Mouse (Mus musculus): ENCODE measurements at regions not wholly inside any gene's neighbourhood (a gene's known extent, or its start where the extent isn't known, plus 50 kb on each side); places are given as distances from the start of the nearest gene placed in this dataset.

GRCm38 (mm10) chr8:11145251-11145650, 137.0 kb upstream of the Irs2 start:
- intact Hi-C loops (cut with DNase I): no loop called here
- peak; percentile 15 for DNase-seq

DNA sequence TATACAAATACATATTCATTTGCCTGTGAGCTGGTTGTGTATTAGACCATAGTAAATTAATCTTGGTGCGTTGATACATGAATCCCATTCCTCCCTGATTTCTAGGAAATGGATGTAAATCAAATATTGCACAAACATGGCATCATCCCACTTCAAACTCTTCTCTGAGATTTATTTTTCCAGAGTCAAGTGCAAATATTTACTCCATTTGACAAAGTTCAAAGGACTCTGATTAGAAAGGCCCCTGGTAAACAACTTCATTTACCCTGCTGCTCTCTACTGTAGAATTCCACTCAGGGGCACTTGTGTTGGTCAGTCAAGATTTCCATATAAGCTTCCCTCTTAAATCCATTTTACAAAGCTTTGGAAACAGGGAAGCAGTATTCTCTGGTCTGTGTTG, 132.3 kb upstream of the Irs2 start:
- intact Hi-C loops (cut with DNase I): no loop called here
- DNase-seq: no peak

- no peak for DNase-seq
- intact Hi-C loops (cut with DNase I): no loop called here
Measured at GRCm38 (mm10) chr8:11139294-11139693, 131.0 kb upstream of the Irs2 start.

DNA sequence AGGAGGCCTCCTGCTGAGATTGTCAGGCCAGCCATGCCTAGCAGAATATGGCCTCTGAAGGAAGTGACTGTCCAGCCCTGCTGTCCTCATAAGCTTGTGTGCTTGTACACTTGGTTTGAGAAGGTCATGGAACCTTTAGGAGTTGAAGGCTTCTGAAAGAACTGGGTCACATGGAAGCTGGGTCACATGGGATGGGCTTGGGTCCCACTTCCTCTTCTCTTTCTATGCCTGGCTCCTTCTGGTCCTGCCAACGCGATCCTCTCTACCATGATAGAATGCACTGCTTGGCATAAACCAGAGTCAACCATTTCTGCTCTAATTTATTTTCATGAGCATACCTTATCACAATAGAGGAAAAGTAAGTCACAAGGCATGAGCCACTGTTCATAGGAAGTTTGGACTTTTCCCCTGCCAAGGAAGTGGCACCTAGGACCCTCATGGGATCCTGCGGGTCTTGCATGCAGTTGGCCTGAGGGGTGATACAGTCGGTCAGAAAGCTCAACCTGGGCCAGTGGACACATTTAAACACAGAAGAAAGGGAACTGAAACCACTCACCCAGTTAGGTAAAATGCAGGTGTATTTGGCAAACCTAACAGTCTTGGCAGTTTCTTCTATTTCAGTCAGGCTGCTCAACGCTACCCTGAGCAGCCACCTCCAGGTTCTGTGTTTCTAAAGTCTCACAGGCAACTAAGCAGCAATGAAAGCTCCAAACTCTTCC, 130.2 kb upstream of the Irs2 start:
- no peak for DNase-seq
- intact Hi-C loops (cut with DNase I): no loop called here

- no peak for DNase-seq
- intact Hi-C loops (cut with DNase I): no loop called here
Measured at GRCm38 (mm10) chr8:11136566-11136965, 128.3 kb upstream of the Irs2 start.

GRCm38 (mm10) chr8:11135135-11135534, 126.9 kb upstream of the Irs2 start:
- intact Hi-C loops (cut with DNase I): no loop called here
- no peak for DNase-seq

GRCm38 (mm10) chr8:11134562-11134961, 126.3 kb upstream of the Irs2 start:
- intact Hi-C loops (cut with DNase I): no loop called here
- no peak for DNase-seq

- intact Hi-C loops (cut with DNase I): no loop called here
Measured at GRCm38 (mm10) chr8:11119030-11119634, 110.9 kb upstream of the Irs2 start.

GRCm38 (mm10) chr8:11116534-11116933, 108.3 kb upstream of the Irs2 start:
- intact Hi-C loops (cut with DNase I): no loop called here
- peak; percentile 29 for DNase-seq

More at GRCm38 (mm10) chr8:11119030-11119634, 110.9 kb upstream of the Irs2 start:
- no peak for DNase-seq

DNA sequence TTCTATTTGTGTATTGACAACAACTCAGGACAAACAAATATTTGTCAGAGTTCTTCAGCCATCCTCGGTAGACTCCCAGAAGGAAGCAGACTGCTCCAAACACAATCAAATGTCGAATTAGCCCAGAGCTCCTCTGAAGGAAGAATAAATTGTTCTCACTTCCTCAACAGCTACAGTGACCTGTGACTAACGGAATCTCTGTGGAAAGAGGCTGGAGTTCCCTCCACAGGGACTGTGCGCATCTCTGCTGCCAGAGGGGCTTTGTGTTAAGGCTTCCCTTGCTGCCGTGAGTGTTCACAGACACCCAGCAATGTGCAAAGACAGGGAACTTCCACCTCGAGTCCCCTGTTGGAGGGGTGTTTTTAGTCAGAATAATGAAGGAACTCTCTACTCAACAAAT, 107.0 kb upstream of the Irs2 start:
- DNase-seq: no peak
- intact Hi-C loops (cut with DNase I): no loop called here

DNA sequence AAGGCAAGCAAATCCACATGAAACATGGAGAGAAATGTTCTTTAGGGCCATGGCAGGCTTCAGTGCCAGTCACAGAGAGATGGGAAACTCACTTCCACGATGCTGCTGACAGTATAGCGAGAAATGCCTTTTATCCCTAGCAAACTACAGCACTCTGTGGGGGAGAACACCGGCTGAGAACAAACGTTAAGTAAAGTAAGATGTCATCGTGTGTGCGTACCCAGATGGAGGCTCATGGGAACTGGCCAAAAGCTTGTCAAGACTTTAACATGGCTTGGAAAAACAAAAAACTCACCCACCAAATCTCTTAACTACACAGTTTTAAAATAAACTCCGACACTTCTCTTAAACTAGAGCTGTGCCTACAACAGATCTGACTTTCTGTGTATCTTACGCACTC, 106.3 kb upstream of the Irs2 start:
- no peak for DNase-seq
- intact Hi-C loops (cut with DNase I): no loop called here

DNA sequence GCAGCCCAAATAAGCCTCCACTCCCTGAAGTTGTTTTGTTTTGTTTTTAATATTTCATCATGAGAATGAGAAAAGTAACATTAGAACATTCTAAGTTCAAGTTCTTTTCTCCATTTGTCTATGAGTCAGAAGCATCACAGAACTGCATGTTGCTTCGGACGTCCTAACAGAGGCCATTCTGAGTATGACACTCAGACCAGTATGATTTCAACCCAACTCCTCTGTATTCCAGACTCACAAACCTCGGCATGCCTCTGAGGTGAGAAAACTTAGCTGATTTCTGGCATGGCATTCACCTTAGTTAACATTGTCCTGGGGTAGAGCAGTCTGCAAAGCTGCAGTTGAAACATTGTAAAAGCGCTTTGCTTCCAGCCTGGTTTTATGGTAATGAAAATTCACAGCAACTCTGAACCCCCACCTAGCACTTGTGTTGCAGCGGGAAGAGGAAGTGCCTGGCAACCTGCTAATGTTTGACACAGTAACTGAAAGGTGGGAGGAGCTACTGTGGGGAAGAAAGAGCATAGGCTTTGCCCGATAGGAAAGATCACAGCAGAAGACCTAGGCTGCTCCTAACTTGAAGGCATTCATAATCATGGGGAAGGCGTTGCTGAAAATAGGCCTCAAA, 104.8 kb upstream of the Irs2 start:
- no peak for DNase-seq
- intact Hi-C loops (cut with DNase I): no loop called here

DNA sequence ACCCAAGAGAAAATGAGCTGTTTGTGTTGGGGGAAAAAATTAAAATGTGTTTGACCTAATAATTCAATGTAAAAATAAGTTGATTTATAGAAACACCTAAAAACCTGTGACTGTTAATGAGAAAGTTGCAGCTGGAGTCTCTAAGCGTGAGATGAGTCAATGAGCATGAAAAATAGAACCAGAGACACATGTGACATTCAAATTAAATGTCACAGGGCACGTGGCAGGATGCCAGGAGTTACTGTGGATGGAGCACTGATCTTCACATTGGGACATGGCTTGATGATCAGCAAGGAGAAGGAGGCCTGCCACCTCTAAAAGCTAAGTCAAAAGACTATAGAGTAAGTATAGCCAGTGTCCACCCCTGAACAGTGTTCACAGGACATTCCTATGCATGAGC, 103.7 kb upstream of the Irs2 start:
- DNase-seq: peak; percentile 17
- intact Hi-C loops (cut with DNase I): no loop called here

- intact Hi-C loops (cut with DNase I): no loop called here
- DNase-seq: no peak
Measured at GRCm38 (mm10) chr8:11107435-11107834, 99.2 kb upstream of the Irs2 start.

DNA sequence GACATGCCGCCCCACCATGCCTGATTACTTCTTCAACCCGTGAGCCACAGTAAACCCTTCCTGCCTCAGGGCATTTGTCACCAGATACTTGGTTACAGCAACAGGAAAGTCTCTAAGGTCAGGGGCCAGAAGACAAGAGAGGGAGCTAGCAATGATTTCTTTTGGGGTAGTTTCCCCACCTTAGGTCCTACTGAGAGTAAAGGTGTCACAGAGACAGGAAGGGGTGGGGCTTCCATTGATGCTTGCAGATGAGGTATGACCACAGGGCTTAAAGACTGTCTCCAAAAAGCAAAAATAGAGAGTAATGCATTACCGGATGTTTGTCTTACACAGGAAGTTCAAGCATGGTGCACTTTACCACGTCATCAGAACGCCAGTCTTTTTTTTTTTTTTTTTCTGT, 98.8 kb upstream of the Irs2 start:
- intact Hi-C loops (cut with DNase I): no loop called here
- DNase-seq: no peak

DNA sequence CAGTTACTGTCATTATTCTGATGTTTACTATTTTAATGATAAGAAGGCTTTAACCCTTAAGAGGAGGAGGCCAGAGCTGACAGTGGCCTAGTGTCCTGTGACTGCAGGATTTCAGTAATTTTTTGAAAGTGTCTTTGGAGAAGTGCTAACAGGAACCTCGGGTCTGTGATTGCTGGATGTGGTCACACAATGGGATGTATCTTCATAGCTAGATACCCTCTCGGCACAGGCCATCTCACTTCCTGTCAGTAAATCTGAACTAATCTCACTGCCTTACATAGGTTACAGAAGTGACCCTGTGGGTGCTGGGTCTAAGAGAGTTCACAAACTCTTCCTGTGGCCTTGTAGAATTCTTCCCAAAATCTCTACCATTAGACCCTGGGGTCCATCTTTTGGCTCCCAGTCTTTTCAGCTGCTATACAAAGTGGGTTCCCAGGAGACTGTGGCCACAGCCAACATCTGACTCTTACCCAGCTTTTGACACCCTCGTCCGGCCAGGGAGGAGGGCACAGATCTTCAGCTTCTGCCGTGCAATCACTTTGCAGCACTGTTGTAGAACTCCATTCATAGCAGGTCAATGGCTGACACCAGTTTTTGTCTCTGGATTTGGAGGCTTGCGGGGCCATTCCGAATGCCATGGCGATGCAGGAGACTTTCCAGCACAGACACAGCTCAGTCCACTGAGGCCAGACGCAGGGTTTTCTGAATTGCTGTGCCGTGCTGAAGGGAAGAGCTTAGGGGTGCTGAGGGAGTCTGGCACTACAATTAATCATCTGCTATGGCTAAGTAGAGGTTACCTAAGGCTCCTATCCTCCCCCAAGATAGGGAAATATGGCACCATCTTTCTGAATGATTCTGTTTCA, 95.7 kb upstream of the Irs2 start:
- DNase-seq: peak; percentile 4
- intact Hi-C loops (cut with DNase I): no loop called here

- intact Hi-C loops (cut with DNase I): no loop called here
- DNase-seq: no peak
Measured at GRCm38 (mm10) chr8:11100310-11100709, 92.1 kb upstream of the Irs2 start.

DNA sequence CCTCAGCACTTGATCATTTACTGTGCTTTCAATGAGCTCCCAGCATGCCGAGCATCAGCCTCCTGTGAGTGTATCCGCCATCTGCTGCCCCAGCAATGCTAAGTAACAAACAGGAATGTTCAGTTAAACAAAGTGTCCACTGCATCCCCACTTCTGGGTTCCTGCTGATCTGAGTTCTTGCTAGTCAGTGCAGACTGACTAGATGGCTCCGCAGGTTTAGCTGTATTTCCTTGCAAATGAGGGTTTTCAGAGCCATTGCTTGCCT, 91.3 kb upstream of the Irs2 start:
- DNase-seq: no peak
- intact Hi-C loops (cut with DNase I): no loop called here

GRCm38 (mm10) chr8:11098790-11099590, 90.7 kb upstream of the Irs2 start:
- intact Hi-C loops (cut with DNase I): no loop called here

GRCm38 (mm10) chr8:11098228-11098778, 90.0 kb upstream of the Irs2 start:
- intact Hi-C loops (cut with DNase I): no loop called here
- no peak for DNase-seq

More at GRCm38 (mm10) chr8:11098790-11099590, 90.7 kb upstream of the Irs2 start:
- DNase-seq: no peak

Data from left cerebral cortex, postnatal 4 days (tissue).